Mouse (Mus musculus) erythroblast, embryonic 14.5 days (primary cell): Measurements from ENCODE around the gene Tspan33.

Experiments used
- GATA1 ChIP-seq: IDR thresholded peaks from 2 replicates; pipeline ENCODE4 v1.6.1; 2012; ENCODE audit warnings: low read length, inconsistent platforms, mixed read lengths
- TAL1 ChIP-seq: IDR thresholded peaks from 3 replicates; pipeline ENCODE4 v1.6.1; 2012; ENCODE audit warnings: low read length, inconsistent platforms, mixed read lengths

DNA sequence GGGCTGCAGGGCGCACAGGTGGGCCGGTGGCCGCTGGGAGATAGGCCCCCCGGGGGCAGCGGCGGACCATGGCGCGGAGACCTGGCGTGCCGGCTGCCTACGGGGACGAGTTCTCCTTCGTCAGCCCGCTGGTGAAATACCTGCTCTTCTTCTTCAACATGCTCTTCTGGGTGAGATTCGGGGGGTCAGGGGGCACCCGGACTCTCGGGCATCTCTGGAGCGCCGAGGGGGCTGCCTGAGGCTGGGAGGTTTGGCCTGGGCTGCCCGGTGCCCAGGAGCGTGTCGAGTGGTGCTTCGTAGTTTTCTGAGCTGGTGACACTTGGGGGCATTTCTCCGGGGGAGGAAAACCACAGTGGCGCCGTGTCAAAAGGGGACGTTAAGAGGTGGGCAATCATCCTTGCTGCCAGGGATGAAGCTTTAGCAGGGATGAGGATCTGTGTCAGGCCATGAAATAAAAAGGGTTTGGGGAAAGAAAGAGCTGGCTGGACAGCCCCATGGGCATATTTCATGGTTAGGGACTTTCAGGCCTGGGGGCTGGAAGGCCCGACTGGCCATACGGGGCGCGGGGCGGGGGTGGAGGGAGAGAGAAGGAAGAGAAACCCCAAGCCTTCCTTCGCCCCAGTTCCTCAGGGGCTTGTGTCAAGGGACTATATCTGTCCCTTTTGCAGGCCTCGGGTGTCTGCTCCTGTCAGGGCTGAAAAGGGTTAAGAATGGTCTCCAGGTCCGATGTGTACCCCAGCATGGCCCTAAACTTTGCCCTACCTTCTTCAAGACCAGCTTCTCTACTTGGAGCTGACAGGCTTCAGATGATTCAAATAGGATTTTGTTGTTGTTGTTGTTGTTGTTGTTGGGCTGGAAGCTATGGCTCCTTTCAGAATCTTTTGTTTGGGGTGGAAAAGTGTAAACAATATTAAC, 610 bp downstream of the Tspan33 start:
- TF ChIP-seq GATA1 (no peak), TAL1 (no peak)
